Mouse (Mus musculus) heart, postnatal 0 days (tissue): ENCODE data around the gene Pamr1. TPM values are rescaled to one million over a fixed set of nuclear protein-coding genes. Genes with fewer than 3 reads are reported as not detected.

Experiments used
- ATAC-seq: fragments of 200-750 bp; cut with Nextera tagmentation; 2 replicates; pipeline ENCODE4 v1.8.0; 2017; ENCODE audit warnings: low read depth, moderate number of reproducible peaks, moderate library complexity; ENCODE audit not compliant: insufficient read depth
- DNase-seq: peaks from one replicate; pipeline ENCODE4 v3.0.0-alpha.2; 2016; ENCODE audit warnings: low spot score
- H3K27ac ChIP-seq: fragments of 300-500 bp; sonication (generic); 2 replicates; pipeline ENCODE4 v1.5.1; 2014; ENCODE audit warnings: low read depth, mild to moderate bottlenecking
- H3K27me3 ChIP-seq: fragments of 300-500 bp; sonication (generic); 2 replicates; pipeline ENCODE4 v1.6.1; 2014; ENCODE audit warnings: low read length, mixed read lengths; ENCODE audit not compliant: control insufficient read depth, insufficient read depth
- H3K36me3 ChIP-seq: fragments of 300-500 bp; sonication (generic); replicated peaks from 2 replicates; pipeline ENCODE4 v1.6.1; 2014; ENCODE audit warnings: low read length, mixed read lengths; ENCODE audit not compliant: control insufficient read depth, insufficient read depth
- H3K4me1 ChIP-seq: fragments of 300-500 bp; sonication (generic); 2 replicates; pipeline ENCODE4 v1.6.1; 2014; ENCODE audit warnings: antibody characterized with exemption; ENCODE audit not compliant: control insufficient read depth, insufficient read depth
- H3K4me2 ChIP-seq: fragments of 300-500 bp; sonication (generic); 2 replicates; pipeline ENCODE4 v1.6.1; 2014; ENCODE audit warnings: low read depth, mild to moderate bottlenecking, low read length, moderate library complexity
- H3K4me3 ChIP-seq: fragments of 300-500 bp; sonication (generic); 2 replicates; pipeline ENCODE4 v1.5.1; 2014; ENCODE audit warnings: low read depth, low read length
- H3K9ac ChIP-seq: fragments of 300-500 bp; sonication (generic); replicated peaks from 2 replicates; pipeline ENCODE4 v1.6.1; 2014; ENCODE audit warnings: low read depth, low read length, mixed read lengths
- H3K9me3 ChIP-seq: fragments of 300-500 bp; sonication (generic); replicated peaks from 2 replicates; pipeline ENCODE4 v1.6.1; 2016; ENCODE audit warnings: low read length; ENCODE audit not compliant: control insufficient read depth
- CTCF ChIP-seq: IDR thresholded peaks from 2 replicates; pipeline ENCODE4 v1.5.1; 2016; ENCODE audit warnings: antibody characterized with exemption, control low read depth, low read depth
- EP300 ChIP-seq: IDR thresholded peaks from 2 replicates; pipeline ENCODE4 v1.6.1; 2016; ENCODE audit warnings: antibody characterized with exemption, low read depth
- WGBS: fragments of 180-500 bp; shearing (Covaris S2); extraction: QIAGEN DNeasy Blood & Tissue Kit; methylation state at CpG from one replicate; pipeline ENCODE4 v1.1.7; 2014; 5-methylcytosine and 5-hydroxymethylcytosine counted together
- polyA plus RNA-seq: library from polyadenylated mRNA; unstranded; fragments of >200 nt; fragmentation: Nextera tagmentation; extraction: Ambion mirVana; gene quantifications from 2 replicates; pipeline ENCODE4 v1.2.1, GENCODE M21; 2015
- total RNA-seq: library from RNA; depleted of rRNA; stranded (reverse); fragments of >200 nt; gene quantifications from 2 replicates; pipeline ENCODE4 v1.2.3, GENCODE M21; 2014; ENCODE audit warnings: low replicate concordance

Gene Pamr1
- total and polyA plus RNA-seq, 2 experiments from 2014 or later, result 2.7 to 12.1 TPM

DNA sequence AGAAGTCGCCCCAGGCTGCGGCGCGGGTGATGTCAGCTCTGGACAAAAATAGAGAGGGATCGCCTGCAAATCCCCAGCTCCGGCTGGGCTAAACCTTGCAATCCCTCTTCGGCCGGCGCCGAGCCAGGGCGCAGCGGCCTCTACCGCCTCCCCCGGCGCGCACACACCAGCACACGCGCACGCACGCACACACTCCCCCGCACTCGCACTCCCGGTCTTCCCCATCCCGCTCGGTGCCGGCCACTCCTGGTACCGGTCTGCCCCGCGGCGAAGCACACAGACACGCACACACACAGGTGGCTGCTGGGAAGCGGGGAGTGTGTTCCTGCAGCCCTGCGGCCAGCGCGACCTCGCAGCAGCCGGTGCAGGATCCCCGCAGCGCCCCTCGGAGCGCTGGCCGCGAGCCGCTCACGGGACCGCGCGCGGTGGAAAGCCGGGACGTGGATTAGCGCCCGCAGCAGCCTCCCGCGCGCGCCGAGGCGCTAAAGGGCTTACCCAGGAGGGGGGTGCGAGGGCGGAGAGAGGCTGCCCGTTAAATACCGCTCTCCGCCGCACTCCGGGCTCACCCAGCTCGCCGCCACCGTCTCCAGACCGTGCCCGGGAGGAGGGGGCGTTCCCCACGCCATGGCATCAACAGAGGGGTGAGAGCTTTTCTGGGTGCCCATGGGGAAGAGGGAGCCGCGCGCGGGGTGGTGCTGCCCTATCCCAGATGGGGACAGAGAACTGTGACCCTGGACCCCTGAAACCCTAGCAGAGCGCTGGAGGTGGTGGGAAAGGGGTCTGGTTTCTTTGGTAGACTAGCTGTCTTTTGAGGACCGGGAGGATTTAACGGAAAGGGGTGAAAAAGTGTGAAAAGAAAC lies 109.1 kb downstream of the Pamr1 start:
- Histone ChIP-seq H3K4me3 (peak overlapping the region; percentile 63), H3K4me1 (peaks cover 3% of the 10 kb centered on the region; the same call in 1 of the 2 replicates), H3K27ac (no peak overlapping the region), H3K27me3 (peaks cover 38% of the 10 kb centered on the region), H3K36me3 (no peaks in the 10 kb centered on the region), H3K4me2 (peak overlapping the region; percentile 99), H3K9me3 (no peaks in the 10 kb centered on the region), H3K9ac (0 out of 2 replicates have a peak overlapping the region, but pooled peaks have one; percentile 23)
- ATAC-seq (peak; percentile 84), DNase-seq (peak; percentile 45)
- TF ChIP-seq CTCF (peak; percentile 20; the same call in 1 of the 2 replicates), EP300 (no peak)
- WGBS, result under 1% methylated on average over 71 of the region's 80 CpGs

DNA sequence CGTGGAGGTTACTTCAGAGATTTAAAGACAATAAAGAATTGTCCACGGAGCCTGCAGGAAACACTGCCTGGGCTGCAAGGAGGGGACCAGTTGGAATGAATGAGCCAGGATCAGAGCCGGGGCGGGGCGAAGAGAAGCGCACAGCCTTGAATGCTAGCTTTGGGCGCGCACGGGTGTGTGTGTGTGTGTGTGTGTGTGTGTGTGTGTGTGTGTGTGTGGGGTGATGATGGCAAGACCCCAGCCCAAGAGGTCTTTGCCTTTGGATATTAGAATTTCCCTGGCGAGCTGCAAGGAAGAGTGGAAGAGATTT lies 109.7 kb downstream of the Pamr1 start:
- DNase-seq (no peak), ATAC-seq (no peak)
- Histone ChIP-seq H3K36me3 (no peaks in the 10 kb centered on the region), H3K9ac (no peak overlapping the region), H3K9me3 (no peaks in the 10 kb centered on the region), H3K27me3 (peaks cover 38% of the 10 kb centered on the region), H3K4me1 (peaks cover 3% of the 10 kb centered on the region; the same call in 1 of the 2 replicates), H3K27ac (no peak overlapping the region), H3K4me3 (peak overlapping the region; percentile 63), H3K4me2 (peak overlapping the region; percentile 99)
- WGBS, result 6% methylated on average over 10 of the region's 10 CpGs
- TF ChIP-seq EP300 (no peak), CTCF (no peak)

DNA sequence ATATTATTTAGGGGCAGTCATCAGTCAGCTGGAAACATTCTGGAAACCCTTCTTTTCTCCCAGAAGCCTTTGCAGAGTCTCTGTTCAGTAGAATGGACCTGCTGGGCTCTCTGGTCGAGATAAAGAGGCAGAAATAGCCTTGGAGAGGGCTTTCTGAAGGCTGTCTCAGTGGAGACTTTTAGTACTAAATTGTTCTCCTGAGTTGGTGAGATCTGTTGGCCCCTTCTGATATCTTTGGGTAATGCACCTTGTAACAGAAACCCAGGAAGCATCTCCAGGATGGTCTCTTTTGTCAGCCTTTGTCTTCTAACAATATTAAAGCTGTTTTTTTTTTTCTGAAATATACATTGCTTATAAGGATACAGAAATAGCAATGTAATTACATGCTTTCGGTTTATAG lies 111.2 kb downstream of the Pamr1 start:
- H3K4me1 ChIP-seq, result peaks cover 3% of the 10 kb centered on the region; the same call in 1 of the 2 replicates
- no peak overlapping the region for H3K4me2 ChIP-seq
- no peak overlapping the region for H3K4me3 ChIP-seq
- no peak overlapping the region for H3K9ac ChIP-seq
- DNase-seq (no peak), ATAC-seq (no peak)
- peaks cover 38% of the 10 kb centered on the region for H3K27me3 ChIP-seq
- H3K27ac ChIP-seq, result no peak overlapping the region
- no peaks in the 10 kb centered on the region for H3K9me3 ChIP-seq
- no peaks in the 10 kb centered on the region for H3K36me3 ChIP-seq
- WGBS, result 50% methylated on average over 2 of the region's 2 CpGs
- no peak for TF ChIP-seq CTCF
- TF ChIP-seq EP300, result no peak

DNA sequence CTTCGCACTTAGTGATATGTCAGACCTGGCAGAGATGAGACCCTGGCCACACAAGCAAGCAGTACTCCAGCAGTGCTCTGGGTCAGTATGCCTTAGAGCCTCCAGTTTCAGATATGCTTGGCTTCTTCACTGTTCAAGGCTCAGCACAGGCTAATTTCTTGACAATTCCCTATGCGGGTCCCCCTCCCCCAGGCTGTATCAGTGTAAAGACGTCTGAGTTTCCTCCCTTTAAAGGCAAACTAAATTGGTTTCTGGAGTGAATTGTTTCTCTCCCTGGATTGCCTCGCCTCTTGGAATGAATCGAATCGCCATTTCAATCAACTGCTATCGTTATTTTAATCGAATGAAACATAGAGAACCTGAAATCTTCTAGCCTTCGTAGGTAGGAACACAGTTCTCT lies 113.1 kb downstream of the Pamr1 start:
- Histone ChIP-seq H3K27ac (no peak overlapping the region), H3K4me3 (no peak overlapping the region), H3K4me2 (no peak overlapping the region), H3K27me3 (peaks cover 30% of the 10 kb centered on the region), H3K4me1 (peaks cover 3% of the 10 kb centered on the region; the same call in 1 of the 2 replicates), H3K9ac (no peak overlapping the region), H3K9me3 (no peaks in the 10 kb centered on the region), H3K36me3 (no peaks in the 10 kb centered on the region)
- ATAC-seq, result no peak
- no peak for TF ChIP-seq CTCF
- no peak for DNase-seq
- 64% methylated on average over 9 of the region's 9 CpGs for WGBS

DNA sequence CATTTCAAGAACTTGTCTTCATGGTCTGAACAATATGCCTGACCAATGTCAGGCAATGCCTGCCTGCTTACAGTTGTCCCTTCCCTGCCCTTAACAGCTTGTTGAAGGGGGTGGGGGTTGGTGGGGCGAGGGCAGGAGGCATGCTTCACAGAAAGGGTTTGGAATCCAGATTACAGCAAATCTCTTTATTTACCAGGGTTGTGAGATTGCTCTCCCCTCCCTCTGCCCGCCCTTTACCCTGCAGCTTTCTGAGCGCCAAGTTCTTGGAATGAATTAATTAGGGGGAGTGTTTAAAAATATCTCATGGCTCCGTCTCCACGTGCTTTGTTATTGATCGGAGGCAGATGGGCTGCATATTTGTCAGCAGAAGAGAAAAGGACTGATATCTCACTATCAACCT lies 113.5 kb downstream of the Pamr1 start:
- H3K9ac ChIP-seq, result no peak overlapping the region
- TF ChIP-seq CTCF, result no peak
- TF ChIP-seq EP300, result no peak
- peaks cover 26% of the 10 kb centered on the region for H3K27me3 ChIP-seq
- DNase-seq (no peak), ATAC-seq (no peak)
- peaks cover under 1% of the 10 kb centered on the region; the same call in 1 of the 2 replicates for H3K4me1 ChIP-seq
- H3K36me3 ChIP-seq, result no peaks in the 10 kb centered on the region
- 22% methylated on average over 6 of the region's 6 CpGs for WGBS
- H3K4me3 ChIP-seq, result no peak overlapping the region
- H3K4me2 ChIP-seq, result no peak overlapping the region
- no peaks in the 10 kb centered on the region for H3K9me3 ChIP-seq
- H3K27ac ChIP-seq, result no peak overlapping the region
